Mouse (Mus musculus) midbrain, postnatal 0 days (tissue): ENCODE data around the gene Smad3. TPM values are rescaled to one million over a fixed set of nuclear protein-coding genes. Genes with fewer than 3 reads are reported as not detected.

ENCODE experiments used
- ATAC-seq: fragments of 200-750 bp; cut with Nextera tagmentation; 2 replicates; pipeline ENCODE4 v1.8.0; 2017; ENCODE audit warnings: moderate number of reproducible peaks, mild to moderate bottlenecking, moderate TSS enrichment, moderate library complexity; ENCODE audit not compliant: low FRiP score
- DNase-seq: peaks from one replicate; pipeline ENCODE4 v3.0.0-alpha.2; 2015; ENCODE audit warnings: low spot score
- H3K27ac ChIP-seq: fragments of 300-500 bp; sonication (generic); 2 replicates; pipeline ENCODE4 v1.5.1; 2014; ENCODE audit warnings: low read depth, mild to moderate bottlenecking, low read length, mixed read lengths
- H3K27me3 ChIP-seq: fragments of 300-500 bp; sonication (generic); 2 replicates; pipeline ENCODE4 v1.6.1; 2014; ENCODE audit warnings: low read length, control low read depth, mixed read lengths; ENCODE audit not compliant: insufficient read depth
- H3K36me3 ChIP-seq: fragments of 300-500 bp; sonication (generic); 2 replicates; pipeline ENCODE4 v1.6.1; 2014; ENCODE audit warnings: low read length, control low read depth, mixed read lengths; ENCODE audit not compliant: insufficient read depth
- H3K4me1 ChIP-seq: fragments of 300-500 bp; sonication (generic); 2 replicates; pipeline ENCODE4 v1.6.1; 2014; ENCODE audit warnings: mild to moderate bottlenecking, control low read depth, antibody characterized with exemption, low read length, mixed read lengths; ENCODE audit not compliant: insufficient read depth
- H3K4me2 ChIP-seq: fragments of 300-500 bp; sonication (generic); 2 replicates; pipeline ENCODE4 v1.6.1; 2014; ENCODE audit warnings: low read depth, mild to moderate bottlenecking, low read length, mixed read lengths; ENCODE audit not compliant: poor library complexity, severe bottlenecking
- H3K4me3 ChIP-seq: fragments of 300-500 bp; sonication (generic); 2 replicates; pipeline ENCODE4 v1.5.1; 2014; ENCODE audit warnings: low read depth, mild to moderate bottlenecking, low read length, moderate library complexity
- H3K9ac ChIP-seq: fragments of 300-500 bp; sonication (generic); replicated peaks from 2 replicates; pipeline ENCODE4 v1.6.1; 2014; ENCODE audit warnings: mild to moderate bottlenecking, low read length, moderate library complexity, mixed read lengths; ENCODE audit not compliant: poor library complexity, severe bottlenecking
- H3K9me3 ChIP-seq: fragments of 300-500 bp; sonication (generic); 2 replicates; pipeline ENCODE4 v1.6.1; 2016; ENCODE audit warnings: low read length, control low read depth
- CTCF ChIP-seq: IDR thresholded peaks from 2 replicates; pipeline ENCODE4 v1.5.1; 2016; ENCODE audit warnings: antibody characterized with exemption, mild to moderate bottlenecking
- WGBS: fragments of 180-500 bp; shearing (Covaris S2); extraction: QIAGEN DNeasy Blood & Tissue Kit; methylation state at CpG from one replicate; pipeline ENCODE4 v1.1.7; 2014; 5-methylcytosine and 5-hydroxymethylcytosine counted together
- polyA plus RNA-seq: library from polyadenylated mRNA; unstranded; fragments of >200 nt; fragmentation: Nextera tagmentation; extraction: Ambion mirVana; gene quantifications from 2 replicates; pipeline ENCODE4 v1.2.1, GENCODE M21; 2015
- total RNA-seq: library from RNA; depleted of rRNA; stranded (reverse); fragments of >200 nt; gene quantifications from 2 replicates; pipeline ENCODE4 v1.2.3, GENCODE M21; 2014

The Smad3 gene
- total and polyA plus RNA-seq, 2 experiments from 2014 or later = 4.0 to 20.6 TPM

- H3K9me3 ChIP-seq = no peaks in the 10 kb centered on the region
- DNase-seq (no peak), ATAC-seq (no peak)
- H3K4me1 ChIP-seq = no peaks in the 10 kb centered on the region
- 82% methylated on average over 10 of the region's 10 CpGs for WGBS
- no peaks in the 10 kb centered on the region for H3K36me3 ChIP-seq
- no peaks in the 10 kb centered on the region for H3K27me3 ChIP-seq
- no peak overlapping the region for H3K9ac ChIP-seq
- TF ChIP-seq CTCF = no peak
- no peak overlapping the region for H3K4me2 ChIP-seq
- H3K4me3 ChIP-seq = no peak overlapping the region
- H3K27ac ChIP-seq = no peak overlapping the region
These were observed 17.4 kb downstream of the Smad3 start for GRCm38 (mm10) chr9:63740320-63740841.

- 72% methylated on average over 11 of the region's 11 CpGs for WGBS
- TF ChIP-seq CTCF = no peak
- no peak for ATAC-seq
These were observed 19.0 kb downstream of the Smad3 start for GRCm38 (mm10) chr9:63738830-63739229.

DNA sequence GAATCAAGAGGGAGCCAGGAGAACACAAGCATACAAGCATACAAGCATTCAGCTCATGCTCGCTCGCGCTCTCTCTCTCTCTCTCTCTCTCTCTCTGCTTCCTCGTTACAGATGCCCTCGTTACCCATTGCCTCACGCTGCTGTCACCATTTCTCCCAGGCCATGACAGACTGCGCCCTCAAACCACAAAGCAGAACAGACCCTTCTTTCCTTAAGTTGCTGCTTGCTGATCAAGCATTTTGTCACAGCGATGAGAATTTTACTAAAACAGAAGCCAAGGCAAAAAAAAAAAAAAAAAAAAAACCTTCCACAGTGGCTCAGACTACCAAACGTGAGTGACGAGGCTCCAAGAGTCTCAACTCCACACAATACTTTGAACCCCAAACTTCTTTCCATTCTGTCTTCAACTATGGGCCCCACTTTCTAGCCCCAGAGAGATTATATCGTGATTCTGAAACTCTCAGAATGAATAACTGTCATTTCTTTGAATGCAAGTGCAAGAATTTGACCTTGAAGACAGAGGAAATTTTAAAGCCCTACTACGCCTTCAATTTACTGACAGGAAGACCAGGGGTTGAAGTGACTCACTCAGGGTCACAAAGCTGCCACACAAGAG, 19.6 kb downstream of the Smad3 start:
- ATAC-seq (no peak), DNase-seq (no peak)
- WGBS = 73% methylated on average over 12 of the region's 12 CpGs
- Histone ChIP-seq H3K9ac (no peak overlapping the region), H3K9me3 (no peaks in the 10 kb centered on the region), H3K27ac (no peak overlapping the region), H3K36me3 (no peaks in the 10 kb centered on the region), H3K27me3 (no peaks in the 10 kb centered on the region), H3K4me1 (no peaks in the 10 kb centered on the region), H3K4me3 (no peak overlapping the region), H3K4me2 (no peak overlapping the region)
- TF ChIP-seq CTCF = no peak

More at GRCm38 (mm10) chr9:63738830-63739229, 19.0 kb downstream of the Smad3 start:
- Histone ChIP-seq H3K9ac (no peak overlapping the region), H3K27me3 (no peaks in the 10 kb centered on the region), H3K36me3 (no peaks in the 10 kb centered on the region), H3K4me3 (no peak overlapping the region), H3K4me1 (no peaks in the 10 kb centered on the region), H3K4me2 (no peak overlapping the region), H3K9me3 (no peaks in the 10 kb centered on the region), H3K27ac (no peak overlapping the region)
- no peak for DNase-seq

- DNase-seq = no peak
- no peaks in the 10 kb centered on the region for H3K27me3 ChIP-seq
- no peak overlapping the region for H3K27ac ChIP-seq
- no peak for ATAC-seq
- H3K9ac ChIP-seq = no peak overlapping the region
- H3K4me3 ChIP-seq = no peak overlapping the region
- H3K9me3 ChIP-seq = no peaks in the 10 kb centered on the region
- WGBS = 76% methylated on average over 9 of the region's 9 CpGs
- no peak overlapping the region for H3K4me2 ChIP-seq
- no peak for TF ChIP-seq CTCF
- H3K36me3 ChIP-seq = no peaks in the 10 kb centered on the region
- H3K4me1 ChIP-seq = no peaks in the 10 kb centered on the region
These were observed 20.3 kb downstream of the Smad3 start for GRCm38 (mm10) chr9:63737426-63737931.

DNA sequence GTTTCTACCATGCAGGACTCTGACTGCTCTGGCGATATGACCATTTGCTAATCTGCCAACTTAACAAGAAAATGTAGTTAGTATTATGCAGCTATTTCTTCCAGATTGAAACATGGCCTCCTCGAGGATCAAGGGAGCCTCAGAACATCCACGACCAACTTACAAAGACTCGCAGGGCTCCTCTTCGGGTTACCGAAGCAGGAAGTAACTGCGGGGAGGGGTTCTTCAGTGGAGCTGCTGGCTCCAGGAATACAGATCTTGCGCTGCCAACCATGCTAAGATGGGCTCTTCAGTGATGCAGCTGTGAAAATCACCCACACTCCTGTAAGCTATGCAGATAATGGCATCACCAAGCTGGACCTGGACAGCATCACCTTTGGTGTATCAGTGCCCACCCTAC, 23.5 kb downstream of the Smad3 start:
- DNase-seq (no peak), ATAC-seq (no peak)
- Histone ChIP-seq H3K36me3 (no peaks in the 10 kb centered on the region), H3K4me1 (no peaks in the 10 kb centered on the region), H3K27me3 (no peaks in the 10 kb centered on the region), H3K9me3 (no peaks in the 10 kb centered on the region), H3K27ac (no peak overlapping the region), H3K4me2 (no peak overlapping the region), H3K4me3 (no peak overlapping the region), H3K9ac (no peak overlapping the region)
- 87% methylated on average over 8 of the region's 8 CpGs for WGBS
- no peak for TF ChIP-seq CTCF

DNA sequence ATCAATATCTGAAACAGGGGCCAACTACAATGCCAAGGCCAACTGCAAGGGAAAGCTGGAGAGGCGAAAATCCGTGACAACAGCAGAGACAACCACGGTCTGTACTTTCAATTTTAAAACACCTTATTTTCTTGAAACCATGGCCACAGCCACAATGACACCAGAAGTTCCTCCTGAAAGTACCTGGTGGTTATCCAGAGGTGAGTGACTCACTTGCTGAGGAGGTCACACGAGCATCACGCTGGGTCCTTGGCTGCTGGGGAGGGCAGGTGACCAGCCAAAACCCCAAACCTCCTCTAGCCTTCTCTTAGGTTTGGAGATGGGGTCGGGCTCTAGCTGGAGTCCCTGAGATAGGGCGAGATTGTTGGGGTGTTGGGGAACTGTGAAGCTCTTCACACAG, 25.1 kb downstream of the Smad3 start:
- Histone ChIP-seq H3K36me3 (no peaks in the 10 kb centered on the region), H3K27me3 (no peaks in the 10 kb centered on the region), H3K9ac (no peak overlapping the region), H3K9me3 (no peaks in the 10 kb centered on the region), H3K4me1 (no peaks in the 10 kb centered on the region), H3K4me2 (no peak overlapping the region), H3K4me3 (no peak overlapping the region), H3K27ac (no peak overlapping the region)
- WGBS = 94% methylated on average over 7 of the region's 7 CpGs
- DNase-seq (no peak), ATAC-seq (no peak)
- no peak for TF ChIP-seq CTCF
